In the genomic region with DNA sequence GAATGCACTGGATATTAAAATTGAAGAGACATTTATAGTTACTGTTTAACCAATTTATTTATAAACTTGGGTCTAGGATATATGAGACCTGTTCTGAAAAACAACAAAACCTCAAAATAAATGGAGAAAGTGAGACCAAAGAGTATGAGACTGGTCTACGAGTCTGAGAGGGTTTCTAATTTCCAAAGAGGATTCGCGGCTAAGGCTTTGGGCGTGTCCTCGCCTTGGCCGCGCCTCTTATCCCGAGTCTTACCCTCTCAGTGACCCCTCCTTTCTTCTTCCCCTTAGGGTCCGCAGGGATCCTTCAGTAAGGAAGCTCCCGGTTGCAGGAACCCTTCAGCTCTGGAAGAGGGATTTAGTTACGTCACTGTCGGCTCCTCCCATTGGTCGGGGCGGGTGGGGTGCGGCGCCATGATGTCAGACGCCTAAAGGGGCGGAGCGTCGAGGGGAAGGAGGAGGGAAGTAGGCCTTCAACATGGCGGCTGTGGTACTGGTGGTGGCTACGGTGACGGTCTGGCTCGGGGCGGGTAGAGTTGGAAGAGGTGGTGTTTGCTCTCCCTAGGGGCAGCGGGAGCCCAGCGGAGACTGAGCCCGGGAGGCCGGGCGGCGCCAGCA, we compare ENCODE assay signal across 8 mouse cellular contexts. TPM values are rescaled to one million over a fixed set of nuclear protein-coding genes. Genes with fewer than 3 reads are reported as not detected.
DNase-seq lines count a peak whose midpoint lies in the region; ATAC-seq and TF ChIP-seq lines count a peak whose summit lies in the region.

Ubap1 (plus strand) TSS at position 413 of the 615 bp plus-strand sequence.

- peak within 1 kb of the TSS; percentile 63 for H3K9ac ChIP-seq in lung, postnatal 0 days (replicated peaks; ENCODE audit: low read depth)

- no peaks in the 10 kb centered on the region for H3K27me3 ChIP-seq in hindbrain, embryonic 10.5 days (ENCODE audit: insufficient read depth, poor library complexity, severe bottlenecking)
- H3K27me3 ChIP-seq in lung, postnatal 0 days (replicated peaks; ENCODE audit: insufficient read depth, low read length): no peaks in the 10 kb centered on the region

- H3K4me1 ChIP-seq in hindbrain, embryonic 10.5 days (replicated peaks): peaks cover 19% of the 10 kb centered on the region
- no peaks in the 10 kb centered on the region for H3K4me1 ChIP-seq in lung, postnatal 0 days (ENCODE audit: insufficient read depth, low read depth, low read length)

- H3K9me3 ChIP-seq in hindbrain, embryonic 10.5 days: no peaks in the 10 kb centered on the region
- H3K9me3 ChIP-seq in lung, postnatal 0 days (ENCODE audit: low read length): no peaks in the 10 kb centered on the region

- ATAC-seq in frontal cortex, adult (ENCODE audit: low TSS enrichment): peak; percentile 99
- ATAC-seq in lung, postnatal 0 days: peak; percentile 98

- TF ChIP-seq CTCF in lung, postnatal 0 days (IDR thresholded peaks at IDR 0.05): no peak

- peak; percentile 97 for DNase-seq in MN1 (ENCODE audit: low spot score)
- peak; percentile 94 for DNase-seq in cerebellum, adult 9-10 months
- DNase-seq in hindbrain, embryonic 10.5 days (ENCODE audit: low spot score): peak; percentile 99
- DNase-seq in layer of hippocampus, adult 9-11 months: peak; percentile 92
- peak; percentile 99 for DNase-seq in lung, postnatal 0 days (ENCODE audit: low spot score)
- peak; percentile 83 for DNase-seq in ovary, postnatal 14 days (ENCODE audit: low spot score)
- DNase-seq in thymus, postnatal 14 days: peak; percentile 90

- WGBS in hindbrain, embryonic 10.5 days: under 1% methylated on average over 31 of the region's 31 CpGs
- 2% methylated on average over 31 of the region's 31 CpGs for WGBS in lung, postnatal 0 days

- peak within 1 kb of the TSS; percentile 78 for H3K4me3 ChIP-seq in hindbrain, embryonic 10.5 days
- peak within 1 kb of the TSS; percentile 86 for H3K4me3 ChIP-seq in lung, postnatal 0 days (ENCODE audit: low read depth, low read length)

- peak within 1 kb of the TSS; percentile 64 for H3K4me2 ChIP-seq in lung, postnatal 0 days (replicated peaks; ENCODE audit: low read depth, low read length)

- H3K27ac ChIP-seq in hindbrain, embryonic 10.5 days: peak within 1 kb of the TSS; percentile 94
- H3K27ac ChIP-seq in lung, postnatal 0 days (ENCODE audit: low read length): peak within 1 kb of the TSS; percentile 93

- H3K36me3 ChIP-seq in hindbrain, embryonic 10.5 days: peaks cover 26% of the 10 kb centered on the region
- no peaks in the 10 kb centered on the region for H3K36me3 ChIP-seq in lung, postnatal 0 days (ENCODE audit: insufficient read depth, low read length)

- peak; percentile 53 for TF ChIP-seq EP300 in lung, postnatal 0 days (IDR thresholded peaks at IDR 0.05)

RNA-seq across cellular contexts. Expression of gene Ubap1, which starts in this region (rescaled TPM):
- polyA plus RNA-seq in hindbrain, embryonic 10.5 days (2016; fragmentation: Nextera tagmentation; extraction: Ambion mirVana): 73.4 and 73.8 TPM in 2 replicates
- 41.9 and 44.1 TPM in 2 replicates for polyA plus RNA-seq in lung, postnatal 0 days (2015; fragmentation: Nextera tagmentation; extraction: Ambion mirVana)

Comparison
In these comparisons a context has a peak if more than half of its experiments do, and no peak if none do; other contexts are left out.
1. Peak in every context shown above with its lines: DNase-seq, ATAC-seq, H3K4me3 ChIP-seq and H3K27ac ChIP-seq.